Mouse (Mus musculus): ENCODE data around the gene St6gal1.

St6gal1 gene

DNA sequence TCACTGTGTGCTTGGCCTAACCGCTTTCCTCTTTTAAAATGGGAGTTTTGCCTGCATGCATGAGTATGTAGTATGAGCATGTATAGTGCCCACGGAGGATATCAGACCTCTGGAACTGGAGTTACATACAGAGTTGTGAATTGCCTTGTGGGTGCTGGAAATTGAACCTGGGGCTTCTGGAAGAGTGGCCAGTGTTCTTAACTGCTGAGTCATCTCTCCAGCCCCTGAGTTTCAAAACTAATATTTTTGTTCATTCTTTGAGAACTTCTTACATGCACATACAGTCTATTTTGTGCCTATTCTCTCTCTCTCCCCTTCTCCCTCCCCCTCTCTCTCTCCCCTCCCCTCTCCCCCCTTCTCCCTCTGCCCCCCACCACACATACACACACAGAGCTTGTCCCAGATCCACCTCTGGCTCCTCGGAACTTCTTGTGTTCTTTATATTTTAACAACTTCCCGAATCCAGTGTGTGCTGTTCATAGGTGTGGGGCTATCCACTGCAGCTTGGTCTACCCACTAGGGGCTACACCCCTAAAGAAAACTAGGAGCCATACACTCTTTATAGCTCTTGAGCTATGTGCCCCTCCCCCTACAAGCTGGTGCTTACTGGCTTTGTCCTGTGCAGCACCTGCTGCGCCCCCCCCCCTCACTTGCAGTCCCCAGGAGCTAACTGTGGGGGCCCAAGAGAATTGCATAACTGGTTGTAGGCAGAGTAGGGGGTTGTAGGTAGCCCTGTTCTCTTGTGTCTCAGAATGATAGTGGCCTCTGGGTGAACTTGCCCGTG, 100.5 kb downstream of the St6gal1 start:
- in situ Hi-C loops (cut with MboI; ENCODE audit: unreplicated experiment in 2 of 2): loop anchor here in 1 of 2 experiments (5.0 to 10.0 kb wide), 2 partner anchors 43 to 70 kb away; no protein-coding TSS in a partner anchor

DNA sequence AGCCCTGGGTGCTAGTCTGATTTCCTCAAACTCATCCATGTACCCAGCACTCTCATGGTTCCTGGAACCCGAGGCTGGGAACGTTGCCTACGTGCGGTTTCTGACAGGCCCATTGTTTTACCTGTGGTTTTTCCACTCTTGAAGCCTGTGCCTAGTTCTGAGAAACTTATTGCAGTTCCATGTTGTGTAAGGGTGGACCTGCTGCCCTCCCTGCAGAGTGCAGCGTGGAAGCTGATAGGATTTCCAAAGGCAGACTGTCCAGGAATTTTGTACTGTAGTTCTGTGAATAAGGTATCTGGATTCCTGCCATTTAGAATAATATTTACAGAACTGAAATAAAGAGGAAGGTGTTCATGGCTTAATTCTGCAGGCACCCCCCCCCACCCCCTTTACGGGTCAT, 102.1 kb downstream of the St6gal1 start:
- in situ Hi-C loops (cut with MboI; ENCODE audit: unreplicated experiment in 2 of 2): loop anchor here in 1 of 2 experiments (10.0 kb wide), 1 partner anchor 68 kb away; no protein-coding TSS in a partner anchor

DNA sequence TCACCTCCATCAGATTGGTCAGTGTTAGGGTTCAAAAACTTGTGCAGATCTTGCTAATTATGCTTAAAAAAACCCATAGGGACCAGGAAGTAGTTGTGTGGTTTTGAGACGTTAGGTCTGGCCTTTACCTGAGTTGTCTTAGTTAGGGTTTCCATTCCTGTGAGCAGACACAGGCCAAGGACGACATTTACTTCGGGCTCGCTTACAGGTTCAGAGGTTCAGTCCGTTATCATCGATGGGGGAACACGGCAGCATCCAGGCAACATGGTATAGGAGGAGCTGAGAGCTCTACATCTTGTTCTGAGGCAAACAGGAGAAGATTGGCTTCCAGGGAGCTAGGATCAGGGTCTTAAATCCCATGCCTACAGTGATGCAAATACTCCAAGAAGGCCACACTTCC, 102.7 kb downstream of the St6gal1 start:
- in situ Hi-C loops (cut with MboI; ENCODE audit: unreplicated experiment in 2 of 2): loop anchor here in 1 of 2 experiments (10.0 kb wide), 1 partner anchor 68 kb away; no protein-coding TSS in a partner anchor

DNA sequence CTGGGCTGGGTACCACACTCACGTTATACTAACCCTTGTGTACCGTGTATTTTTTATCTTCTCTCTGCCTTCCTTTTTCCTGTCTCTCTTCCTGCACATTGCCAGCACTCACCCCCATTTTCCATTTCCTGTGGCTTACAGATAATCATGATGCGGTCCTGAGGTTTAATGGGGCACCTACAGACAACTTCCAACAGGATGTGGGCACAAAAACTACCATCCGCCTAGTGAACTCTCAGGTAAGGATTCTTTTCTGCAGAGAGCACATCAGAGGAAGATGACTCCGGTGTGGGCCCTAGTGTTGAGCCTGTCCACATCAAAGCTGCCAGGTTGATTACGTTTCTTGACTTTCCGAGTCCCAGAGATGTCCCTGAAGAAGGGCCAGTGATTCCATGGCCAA, 103.7 kb downstream of the St6gal1 start:
- in situ Hi-C loops (cut with MboI; ENCODE audit: unreplicated experiment in 2 of 2): loop anchor here in 1 of 2 experiments (10.0 kb wide), 1 partner anchor 67 kb away; no protein-coding TSS in a partner anchor

DNA sequence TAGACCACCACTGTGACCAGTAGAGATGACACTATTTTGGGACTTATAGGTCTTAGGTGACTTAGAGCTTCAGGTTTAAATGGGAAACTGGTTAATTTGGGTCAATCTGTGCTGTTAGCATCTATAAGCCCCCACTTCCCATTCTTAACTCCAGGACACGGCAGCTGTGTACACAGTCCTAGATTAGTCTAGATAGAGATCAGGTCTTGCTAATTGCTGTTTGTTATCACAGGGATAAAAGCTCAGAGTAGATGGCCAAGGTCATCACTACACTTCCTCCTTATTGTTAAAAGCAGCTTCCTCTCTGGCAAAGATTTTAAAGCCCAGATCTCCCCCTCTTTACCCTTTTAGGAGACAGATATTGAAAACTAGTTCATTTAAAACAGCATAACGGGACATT, 107.6 kb downstream of the St6gal1 start:
- in situ Hi-C loops (cut with MboI; ENCODE audit: unreplicated experiment in 2 of 2): no loop called here

DNA sequence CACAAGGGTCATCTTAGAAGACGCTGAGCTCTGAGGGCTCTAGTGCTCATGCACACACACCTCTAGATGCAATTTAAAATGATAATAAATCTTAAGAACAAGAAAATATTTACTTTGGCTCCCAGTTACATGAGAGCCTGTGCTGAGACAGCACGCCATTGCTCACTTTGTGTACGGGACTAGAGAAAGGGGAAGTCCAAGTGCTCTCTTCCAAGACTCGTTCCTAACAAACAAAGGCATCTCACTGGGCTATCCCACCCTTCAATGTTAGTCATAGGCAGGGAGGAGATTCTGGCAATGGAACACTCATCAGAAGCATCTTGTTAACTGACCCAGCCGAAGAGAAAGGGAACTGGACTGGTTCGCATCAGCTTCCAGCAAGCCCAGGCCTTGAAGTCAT, 108.1 kb downstream of the St6gal1 start:
- in situ Hi-C loops (cut with MboI; ENCODE audit: unreplicated experiment in 2 of 2): no loop called here

DNA sequence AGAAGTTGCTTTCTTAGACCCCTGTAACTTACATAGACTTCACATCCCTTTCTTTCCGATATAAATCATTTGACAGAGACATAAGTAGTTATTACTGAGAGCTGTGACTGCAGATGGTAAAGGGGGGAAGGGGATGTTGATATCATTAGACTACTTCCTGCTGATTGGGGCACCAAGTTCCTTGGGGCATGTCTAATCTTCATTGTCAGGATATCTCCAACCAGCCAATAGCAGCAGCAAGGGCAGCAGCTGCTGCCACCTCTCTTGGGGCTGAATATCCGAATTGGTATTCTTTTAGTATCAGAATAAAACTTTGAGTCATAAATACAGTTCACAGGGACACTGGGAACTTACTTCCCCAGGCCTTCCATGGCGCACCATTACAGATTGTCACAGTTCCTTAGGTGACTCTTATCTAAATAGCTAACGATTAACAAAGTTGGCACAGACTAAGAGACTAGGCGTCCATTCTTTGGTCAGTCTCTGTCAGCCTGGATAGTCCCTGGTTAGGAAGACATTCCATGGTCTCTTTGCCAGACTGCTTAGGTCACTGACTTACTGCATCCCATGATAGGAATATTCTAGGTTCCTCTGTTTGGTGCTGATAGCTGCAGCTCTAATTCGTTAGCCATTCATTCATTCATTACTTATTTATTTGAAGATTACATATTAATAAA, 109.5 kb downstream of the St6gal1 start:
- in situ Hi-C loops (cut with MboI; ENCODE audit: unreplicated experiment in 2 of 2): no loop called here

DNA sequence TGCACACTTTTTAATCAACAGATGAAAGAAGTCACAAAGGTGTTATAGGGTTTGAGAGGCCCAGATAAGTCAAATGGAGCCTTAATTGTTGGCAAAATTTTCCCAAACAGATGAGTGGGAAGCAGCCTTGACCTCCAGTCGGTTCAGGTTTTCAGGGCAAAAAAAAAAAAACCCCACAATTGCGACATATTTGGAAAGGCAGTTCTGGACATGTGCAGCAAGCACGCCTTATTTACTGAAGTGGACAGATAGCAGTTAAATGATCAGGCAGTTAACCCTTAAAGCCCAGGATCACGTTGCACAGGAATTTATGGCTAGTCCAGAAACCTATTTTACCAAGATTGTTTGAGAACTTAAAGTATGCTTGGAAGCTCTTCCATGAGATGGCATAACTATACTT, 112.8 kb downstream of the St6gal1 start:
- in situ Hi-C loops (cut with MboI; ENCODE audit: unreplicated experiment in 2 of 2): no loop called here

DNA sequence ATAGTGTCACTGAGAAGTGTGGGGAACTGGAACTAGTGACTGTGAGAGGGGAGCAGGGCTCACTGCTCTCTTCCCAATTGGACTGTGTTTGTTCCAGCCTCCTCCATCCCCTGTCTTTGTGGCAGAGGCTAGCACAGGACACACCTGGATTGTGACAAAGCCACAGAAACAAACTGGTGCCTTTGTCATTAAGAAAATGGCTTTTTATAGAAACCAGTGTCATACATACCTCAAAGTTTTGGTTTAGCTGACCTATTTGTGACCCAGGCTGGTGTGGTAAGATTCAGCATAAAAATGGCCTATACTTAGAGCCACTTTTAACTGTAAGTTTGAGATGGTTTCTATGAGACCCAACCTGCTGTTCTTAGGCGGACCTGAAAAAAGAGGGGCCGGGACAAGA, 116.7 kb downstream of the St6gal1 start:
- in situ Hi-C loops (cut with MboI; ENCODE audit: unreplicated experiment in 2 of 2): no loop called here

DNA sequence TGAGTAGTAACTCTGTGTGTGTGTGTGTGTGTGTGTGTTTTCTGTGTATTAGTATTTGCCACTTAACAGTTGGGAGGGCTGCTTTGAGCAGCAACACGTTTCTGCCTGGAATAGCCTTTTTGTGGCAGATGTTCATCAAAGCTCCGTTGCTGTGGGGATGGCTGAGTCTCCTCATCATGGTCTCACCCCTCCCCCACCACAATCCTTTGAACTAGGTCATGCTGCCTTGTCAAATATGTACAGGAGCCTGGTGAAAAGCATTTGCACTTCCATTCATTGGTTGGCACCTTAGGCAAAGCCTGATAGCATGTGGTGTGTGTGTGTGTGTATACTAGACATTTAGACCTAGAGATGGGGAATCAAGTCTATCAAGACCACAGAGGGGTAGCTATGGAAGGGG, 126.3 kb downstream of the St6gal1 start:
- in situ Hi-C loops (cut with MboI; ENCODE audit: unreplicated experiment in 2 of 2): no loop called here

DNA sequence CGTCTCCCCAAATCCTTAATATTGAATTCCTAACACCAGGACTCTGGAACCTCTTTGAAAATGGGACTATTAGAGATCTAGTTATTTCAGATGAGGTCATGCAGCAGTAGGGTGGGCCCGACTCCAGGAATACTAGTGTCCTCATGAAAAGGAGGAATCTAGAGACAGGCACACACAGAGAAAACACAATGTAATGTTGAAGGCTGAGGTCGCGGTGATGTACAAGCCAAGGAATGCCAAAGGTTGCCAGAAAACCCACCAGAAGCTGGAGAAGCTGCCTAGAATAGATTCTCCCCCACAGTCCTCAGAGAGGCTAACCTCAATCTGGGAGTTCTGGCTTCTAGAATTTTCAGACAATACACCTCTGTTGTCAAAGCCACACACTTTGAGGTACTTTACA, 136.5 kb downstream of the St6gal1 start:
- in situ Hi-C loops (cut with MboI; ENCODE audit: unreplicated experiment in 2 of 2): no loop called here

DNA sequence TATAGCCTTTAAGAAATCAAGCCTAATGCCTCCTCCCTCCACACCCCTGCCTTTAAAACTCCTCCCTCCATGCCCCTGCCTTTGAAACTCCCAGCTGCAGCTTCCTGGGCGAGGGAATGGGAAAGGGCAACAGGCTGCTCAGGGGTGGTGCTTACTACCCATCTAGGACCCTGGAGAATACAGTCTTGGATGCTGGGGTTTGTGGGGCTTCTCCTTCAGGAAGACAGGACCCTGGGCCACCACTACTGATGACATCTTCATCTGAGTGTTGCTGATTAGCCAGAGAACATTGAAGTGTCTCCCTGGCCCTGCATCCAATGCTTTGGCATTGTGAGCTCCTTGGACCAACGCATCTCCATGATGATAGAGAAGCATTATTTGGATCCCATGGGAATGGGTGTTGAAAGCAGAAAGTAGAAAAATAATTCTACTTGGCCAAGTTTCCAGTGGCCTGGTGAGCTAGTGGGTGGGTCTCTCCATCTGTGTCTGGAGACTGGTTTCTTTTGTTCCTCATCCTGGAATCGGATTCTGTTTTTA, 137.0 kb downstream of the St6gal1 start:
- in situ Hi-C loops (cut with MboI; ENCODE audit: unreplicated experiment in 2 of 2): no loop called here

DNA sequence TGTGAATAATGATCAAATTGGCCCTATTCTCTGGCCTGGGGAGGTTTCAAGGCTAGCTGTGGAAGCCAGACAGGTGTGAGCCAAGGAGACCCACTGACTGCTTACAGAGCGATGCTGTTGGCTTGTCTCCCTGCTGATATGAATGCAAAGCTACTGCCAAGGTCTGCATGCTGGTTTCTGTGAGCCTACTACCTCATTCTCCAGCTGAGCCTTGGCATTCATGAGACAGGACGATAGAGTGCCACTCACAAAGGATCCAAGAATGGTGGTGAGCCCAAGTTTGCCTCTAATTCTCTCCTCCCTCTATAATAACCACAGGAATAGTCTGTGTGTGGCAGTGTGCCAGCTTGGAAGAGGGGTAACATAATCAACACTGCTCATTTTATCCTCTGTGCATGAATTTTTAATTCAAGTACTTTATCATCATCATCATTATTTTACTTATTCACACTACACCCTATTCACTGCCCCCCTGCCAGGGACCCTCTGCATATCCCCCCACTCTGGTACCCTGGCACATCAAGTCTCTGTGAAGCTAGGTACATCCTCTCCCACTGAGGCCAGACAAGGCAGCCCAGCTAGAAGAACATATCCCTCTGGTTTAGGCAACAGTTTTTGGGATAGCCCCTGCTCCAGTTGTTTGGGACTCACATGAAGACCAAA, 139.9 kb downstream of the St6gal1 start:
- in situ Hi-C loops (cut with MboI; ENCODE audit: unreplicated experiment in 2 of 2): no loop called here

DNA sequence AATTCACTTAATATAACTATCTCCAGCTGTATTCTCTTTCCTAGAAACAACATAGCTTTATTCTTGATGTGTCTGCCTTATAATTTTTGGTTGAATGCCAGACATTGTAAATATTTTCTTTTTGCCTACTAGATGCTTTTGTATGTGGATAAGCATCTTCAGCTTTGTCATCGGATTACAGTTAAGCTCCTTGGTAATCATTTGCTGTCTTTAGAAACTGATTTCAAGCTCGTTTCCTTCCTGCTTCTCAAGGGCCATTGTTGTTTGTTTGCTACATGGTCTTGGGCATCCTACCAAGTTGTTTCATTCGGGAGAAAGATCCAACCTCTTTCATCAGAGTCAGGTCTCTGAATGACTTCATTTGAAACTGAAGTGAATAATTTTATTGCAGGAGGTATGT, 144.6 kb downstream of the St6gal1 start:
- in situ Hi-C loops (cut with MboI; ENCODE audit: unreplicated experiment in 2 of 2): no loop called here

DNA sequence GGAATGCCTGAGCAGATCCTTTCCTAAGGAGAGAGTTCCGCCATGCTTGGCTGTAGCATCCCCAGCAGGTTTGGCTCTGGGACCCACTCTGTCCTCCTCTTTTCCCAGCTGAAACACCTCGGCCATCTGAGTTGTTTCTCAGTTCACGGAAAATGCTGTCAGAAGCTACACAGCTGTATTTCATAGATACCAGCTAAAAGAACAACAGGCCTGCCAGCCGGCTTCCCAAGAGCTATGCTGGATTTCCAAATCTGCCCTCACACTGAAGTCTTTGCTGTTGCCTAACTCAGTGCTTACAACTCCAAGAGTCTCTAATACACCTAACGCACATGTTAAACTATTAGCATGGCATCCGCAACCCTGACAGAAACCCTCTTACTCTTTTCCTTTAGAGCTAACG, 146.2 kb downstream of the St6gal1 start:
- in situ Hi-C loops (cut with MboI; ENCODE audit: unreplicated experiment in 2 of 2): loop anchor here (5.0 to 10.0 kb wide), 3 partner anchors 83 to 146 kb away; partner anchors contain the start of gene St6gal1 (in 1 of the 2)

DNA sequence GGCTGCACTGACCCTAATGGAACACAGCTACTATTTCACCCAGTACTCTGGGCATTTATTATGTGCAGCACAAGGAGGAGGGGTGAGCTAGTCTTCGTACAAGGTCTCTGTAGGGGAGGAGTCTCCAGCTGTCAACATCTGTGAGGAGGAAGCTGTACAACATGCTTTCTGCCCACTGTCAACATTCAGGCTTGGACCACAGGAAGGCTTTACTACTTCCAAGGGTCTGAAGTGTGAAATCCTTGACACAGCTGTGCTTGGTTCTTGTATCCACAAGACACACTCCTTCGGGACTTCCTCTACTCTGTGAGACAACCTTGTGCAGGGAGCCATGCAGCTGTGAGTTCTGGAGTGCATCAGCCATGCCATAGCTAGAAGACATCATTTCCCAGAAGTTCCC, 147.8 kb downstream of the St6gal1 start:
- in situ Hi-C loops (cut with MboI; ENCODE audit: unreplicated experiment in 2 of 2): loop anchor here (5.0 to 10.0 kb wide), 3 partner anchors 85 to 148 kb away; partner anchors contain the start of gene St6gal1 (in 1 of the 2)

DNA sequence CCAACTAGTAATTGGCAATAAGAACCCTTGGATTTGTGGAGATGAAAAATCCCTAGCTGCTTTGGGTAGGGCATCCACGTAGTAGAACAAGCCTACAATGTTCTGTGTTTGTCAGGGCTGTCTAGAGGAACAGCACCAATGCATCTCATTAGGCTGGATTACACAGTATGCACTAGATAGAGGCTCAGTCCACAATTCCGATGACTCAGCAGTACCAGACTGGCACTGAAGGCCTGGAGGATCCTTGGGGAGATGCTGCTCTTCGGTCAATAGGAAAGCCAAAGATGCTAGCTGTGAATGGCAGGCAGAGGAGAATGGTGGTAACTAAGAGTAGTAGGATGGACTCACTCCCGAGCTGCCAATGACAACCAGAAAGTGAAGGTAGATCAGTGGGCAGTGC, 149.5 kb downstream of the St6gal1 start:
- in situ Hi-C loops (cut with MboI; ENCODE audit: unreplicated experiment in 2 of 2): loop anchor here (5.0 to 10.0 kb wide), 3 partner anchors 87 to 149 kb away; partner anchors contain the start of gene St6gal1 (in 1 of the 2)

DNA sequence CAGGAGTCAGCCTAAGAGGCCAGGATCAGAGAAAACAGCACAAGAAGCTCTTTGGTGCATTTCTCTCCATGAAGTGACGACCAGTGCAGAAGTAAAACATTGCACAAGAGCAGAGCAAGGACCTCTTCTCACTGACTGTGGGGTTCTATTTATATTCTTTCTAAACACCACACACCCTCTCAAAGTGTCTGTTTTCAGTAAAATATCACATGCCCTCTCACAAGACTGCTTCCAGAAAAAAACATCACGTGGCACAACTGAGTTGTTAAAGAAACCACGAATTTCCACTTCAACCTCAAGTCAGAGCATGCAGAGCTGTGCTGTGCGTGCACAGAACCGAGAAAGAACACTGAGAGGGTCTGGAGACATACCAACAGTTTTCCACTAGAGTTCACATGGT, 150.4 kb downstream of the St6gal1 start:
- in situ Hi-C loops (cut with MboI; ENCODE audit: unreplicated experiment in 2 of 2): loop anchor here (5.0 to 10.0 kb wide), 3 partner anchors 88 to 150 kb away; partner anchors contain the start of gene St6gal1 (in 1 of the 2)

DNA sequence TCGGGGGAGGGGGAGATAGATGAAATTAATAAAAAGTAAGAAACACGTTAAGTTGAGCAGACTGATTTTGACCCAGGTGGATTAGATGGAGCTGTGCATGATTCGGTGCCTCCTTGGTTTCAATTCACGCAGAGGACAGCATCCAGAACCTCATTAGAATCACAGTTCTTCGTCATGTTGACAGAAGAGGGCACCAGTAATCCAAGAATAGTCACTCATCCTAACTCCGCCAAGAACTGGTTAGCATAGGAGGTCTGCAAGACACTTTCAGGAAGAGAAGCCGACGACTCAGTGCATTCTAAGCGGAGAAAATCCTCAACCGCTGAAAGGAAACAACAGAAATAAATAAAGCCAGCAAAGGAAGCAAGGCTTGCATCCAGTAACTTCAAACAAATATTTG, 151.6 kb downstream of the St6gal1 start:
- in situ Hi-C loops (cut with MboI; ENCODE audit: unreplicated experiment in 2 of 2): loop anchor here (10.0 kb wide), 2 partner anchors 91 to 151 kb away; partner anchors contain the start of gene St6gal1 (in 1 of the 2)

DNA sequence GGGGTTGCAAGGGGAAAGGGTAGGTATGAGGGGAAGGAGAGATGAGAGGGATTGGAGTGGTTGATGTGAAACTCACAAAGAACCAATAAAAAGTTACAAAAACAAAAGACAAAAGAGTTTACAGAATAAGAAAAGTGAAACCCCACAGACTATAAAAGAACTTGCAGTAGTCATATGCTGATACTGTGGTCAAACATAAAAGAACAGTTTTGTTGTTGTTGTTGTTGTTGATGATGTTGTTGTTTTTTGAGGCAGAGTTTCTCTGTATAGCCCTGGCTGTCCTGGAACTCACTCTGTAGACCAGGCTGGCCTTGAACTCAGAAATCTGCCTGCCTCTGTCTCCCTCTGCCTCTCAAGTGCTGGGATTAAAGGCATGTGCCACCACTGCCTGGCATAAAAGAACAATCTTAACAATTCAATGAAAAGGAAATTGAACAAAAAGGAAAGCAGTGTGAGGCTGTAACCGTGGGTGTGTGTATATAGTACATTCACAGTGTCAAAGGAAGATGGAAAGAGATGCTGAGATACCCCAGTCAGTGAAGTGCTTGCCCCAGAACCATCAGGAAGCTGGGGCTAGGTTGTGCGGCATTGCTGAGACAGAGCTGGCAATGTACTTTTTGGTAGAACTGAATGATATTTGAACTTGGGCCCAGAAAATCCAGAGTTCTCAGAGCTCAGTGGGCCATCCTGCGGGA, 155.1 kb downstream of the St6gal1 start:
- in situ Hi-C loops (cut with MboI; ENCODE audit: unreplicated experiment in 2 of 2): loop anchor here (10.0 kb wide), 2 partner anchors 95 to 155 kb away; partner anchors contain the start of gene St6gal1 (in 1 of the 2)
